Mouse (Mus musculus) c-Kit-negative CD71-positive TER-119-positive erythroid progenitor cells, embryonic 14.5 days (primary cell): ENCODE results near the gene 4931429L15Rik.
"Not testable (repeated sequence)": the region's sequence is repeated elsewhere in the genome, so short reads cannot be mapped to it uniquely, and the experiment has no call there.

Experiments
- DNase-seq: peaks from one replicate; pipeline ENCODE4 v3.0.0-alpha.2; 2013; ENCODE audit warnings: low read depth, low spot score

The 4931429L15Rik gene

DNA sequence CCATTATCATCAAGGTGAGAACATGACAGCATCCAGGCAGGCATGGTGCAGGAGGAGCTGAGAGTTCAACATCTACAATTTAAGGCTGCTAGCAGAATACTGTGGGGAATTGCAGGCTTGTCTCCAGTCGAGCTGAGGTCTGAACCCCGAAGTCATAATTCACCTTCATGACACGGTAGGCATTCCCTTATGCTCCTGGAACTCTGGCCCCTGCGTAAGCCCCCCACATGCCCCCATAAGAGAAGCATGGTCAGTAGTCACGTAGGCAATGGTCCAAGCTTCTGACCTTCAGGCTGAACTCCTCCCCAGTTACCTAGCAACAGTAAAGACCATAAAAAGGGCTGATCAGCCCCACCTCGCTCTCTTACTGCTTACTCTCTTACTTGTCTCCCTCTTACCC is at the start of gene 4931429L15Rik:
TSS of gene 4931429L15Rik (minus strand) at position 101 of the 400 bp plus-strand sequence.
- DNase-seq, result not testable (repeated sequence)

DNA sequence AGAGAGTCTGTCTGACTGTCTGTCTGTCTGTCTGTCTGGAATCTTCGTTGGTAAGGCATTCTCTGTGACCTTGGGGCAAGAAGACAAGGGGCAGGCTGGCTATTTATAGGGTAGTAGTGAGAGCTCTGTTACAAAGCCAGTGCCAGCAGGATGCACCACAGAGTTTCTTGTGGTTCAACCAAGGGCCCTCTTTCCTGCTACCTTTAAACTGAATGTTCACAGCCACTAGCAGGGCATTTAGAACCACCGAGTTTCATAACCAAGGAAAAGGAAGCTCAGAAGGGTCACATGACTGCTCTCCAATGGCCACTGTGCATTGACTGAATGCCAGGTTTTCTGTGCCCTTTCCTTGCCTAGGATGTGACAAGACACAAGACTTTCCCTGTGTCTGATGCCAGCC is 42.7 kb upstream of the 4931429L15Rik start:
- no peak for DNase-seq

DNA sequence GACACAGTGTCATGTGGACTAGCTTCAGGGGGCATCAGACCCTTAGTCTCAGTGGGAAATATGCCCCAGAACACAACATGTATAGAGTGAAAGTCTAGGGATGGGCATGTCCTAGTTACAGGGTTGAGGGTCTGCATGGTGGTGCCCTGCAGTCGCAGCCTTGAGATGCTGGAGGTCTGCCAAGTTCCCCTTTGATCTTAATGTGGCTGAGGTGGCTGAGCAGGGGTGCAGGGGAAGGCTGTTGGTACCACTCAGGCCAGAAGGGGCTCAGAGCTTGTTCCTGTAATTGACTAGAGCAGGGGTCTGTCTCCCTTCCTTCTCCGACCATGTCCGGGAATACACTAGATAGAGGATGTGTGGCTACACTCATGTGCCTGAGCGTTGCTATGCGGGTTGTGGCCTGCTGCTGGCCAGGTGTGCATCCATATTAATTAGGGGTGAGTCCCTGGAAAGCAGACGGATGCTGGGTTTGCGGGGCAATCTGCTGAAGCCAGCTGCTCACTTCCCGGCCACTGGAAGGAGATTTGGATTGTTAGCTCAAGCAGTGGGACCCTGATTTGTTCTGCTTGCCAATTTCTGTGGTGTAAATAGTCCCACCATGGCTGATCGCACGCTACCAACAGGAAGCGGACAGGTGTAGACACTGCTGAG is 41.8 kb upstream of the 4931429L15Rik start:
- DNase-seq, result no peak

DNA sequence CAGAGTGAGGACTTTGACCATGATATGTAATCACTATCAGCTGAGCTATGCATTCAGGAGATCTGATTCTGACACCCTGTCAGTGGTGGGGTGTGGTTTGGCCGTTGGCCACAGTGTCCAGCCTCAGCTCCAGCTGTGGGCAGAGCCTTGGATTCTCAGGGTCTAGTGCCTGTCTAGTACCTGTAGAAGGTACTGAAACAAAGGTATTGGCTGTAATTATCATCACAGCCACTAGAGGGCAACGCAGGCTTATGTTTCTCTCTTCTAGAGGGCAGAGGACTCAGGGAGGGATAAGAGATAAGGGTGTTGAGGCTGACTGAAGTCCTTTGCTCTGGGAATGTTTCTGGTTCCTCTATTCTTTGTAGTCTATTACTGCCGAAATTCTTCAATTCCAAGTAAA is 34.2 kb upstream of the 4931429L15Rik start:
- peak; percentile 37 for DNase-seq

DNA sequence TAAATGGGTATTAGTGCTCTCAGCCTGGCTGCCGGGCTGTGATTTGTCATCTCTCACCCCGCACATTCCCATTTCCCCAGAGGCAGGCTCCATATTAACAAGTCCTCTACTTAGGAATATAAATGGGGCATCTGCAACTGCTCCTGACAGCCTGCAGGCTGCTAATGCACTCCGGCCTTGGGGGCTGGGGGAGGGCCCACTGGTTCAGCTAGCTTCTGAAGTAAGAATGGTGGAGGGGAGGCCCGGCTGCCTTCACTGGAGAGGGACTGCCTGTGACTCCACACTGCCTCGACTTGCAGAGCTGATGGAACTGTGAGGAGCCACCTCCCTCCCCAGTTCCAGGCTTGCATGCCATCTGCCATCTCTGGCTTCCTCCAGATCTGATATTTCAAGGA is 33.5 kb upstream of the 4931429L15Rik start:
- DNase-seq, result no peak

DNA sequence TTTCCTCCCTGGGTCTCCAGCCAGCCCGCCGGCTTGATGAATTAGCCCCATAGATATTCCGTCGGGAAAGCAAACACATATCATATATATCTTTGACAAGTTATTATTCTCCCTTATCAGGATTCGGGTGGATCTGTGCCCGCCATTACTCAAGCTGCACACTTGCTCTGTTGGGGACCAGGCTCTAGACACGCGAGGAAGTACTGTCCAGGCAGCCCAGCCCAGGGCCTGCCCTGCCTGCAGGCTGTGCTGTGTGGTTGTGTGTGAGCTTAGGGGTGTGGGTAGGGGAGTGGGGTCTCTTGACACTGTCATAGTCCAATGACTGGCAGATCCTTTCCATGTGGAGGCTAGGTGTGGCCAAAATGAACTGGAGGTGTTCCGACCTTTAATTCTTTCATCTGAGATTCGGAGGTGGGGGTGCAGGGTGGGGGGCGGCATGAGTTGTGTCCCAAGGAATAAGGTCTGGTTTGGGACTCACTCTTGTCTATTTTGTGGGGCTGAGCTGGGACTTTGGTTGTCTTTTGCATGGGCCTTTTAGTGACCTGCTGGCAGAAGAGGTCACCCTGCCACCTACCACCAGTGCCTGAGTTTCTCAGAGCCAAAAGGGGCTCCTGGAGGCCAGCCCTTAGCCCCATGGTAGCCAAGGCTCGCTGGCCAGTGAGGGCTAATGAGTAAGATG is 33.0 kb upstream of the 4931429L15Rik start:
- no peak for DNase-seq

DNA sequence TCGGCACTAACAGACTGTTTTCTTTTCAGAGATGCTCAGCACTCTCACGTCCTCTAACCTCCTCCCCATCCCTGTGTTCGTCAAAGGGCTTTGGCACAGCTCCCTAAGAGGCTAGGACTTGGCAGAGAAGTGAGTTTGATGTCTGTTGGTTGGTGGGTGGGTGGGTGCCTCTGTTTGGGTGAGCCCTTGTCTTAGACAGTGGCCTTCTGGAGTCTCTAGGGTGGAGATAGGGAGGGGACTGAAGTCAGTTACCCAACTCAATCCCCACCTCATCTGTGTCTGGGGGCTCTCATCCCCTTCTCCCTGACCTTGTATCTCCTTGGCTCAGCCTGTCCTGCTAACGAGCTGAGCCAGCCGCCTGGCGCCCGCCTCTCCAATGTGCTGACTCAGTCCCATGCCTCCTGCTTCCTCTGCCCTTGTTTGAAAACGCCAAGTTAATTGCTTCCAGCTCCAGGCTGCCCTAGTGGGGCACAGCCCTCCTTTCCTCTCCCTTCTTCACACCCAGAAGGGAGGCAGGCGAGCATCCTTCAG is 30.7 kb upstream of the 4931429L15Rik start:
- DNase-seq, result no peak

DNA sequence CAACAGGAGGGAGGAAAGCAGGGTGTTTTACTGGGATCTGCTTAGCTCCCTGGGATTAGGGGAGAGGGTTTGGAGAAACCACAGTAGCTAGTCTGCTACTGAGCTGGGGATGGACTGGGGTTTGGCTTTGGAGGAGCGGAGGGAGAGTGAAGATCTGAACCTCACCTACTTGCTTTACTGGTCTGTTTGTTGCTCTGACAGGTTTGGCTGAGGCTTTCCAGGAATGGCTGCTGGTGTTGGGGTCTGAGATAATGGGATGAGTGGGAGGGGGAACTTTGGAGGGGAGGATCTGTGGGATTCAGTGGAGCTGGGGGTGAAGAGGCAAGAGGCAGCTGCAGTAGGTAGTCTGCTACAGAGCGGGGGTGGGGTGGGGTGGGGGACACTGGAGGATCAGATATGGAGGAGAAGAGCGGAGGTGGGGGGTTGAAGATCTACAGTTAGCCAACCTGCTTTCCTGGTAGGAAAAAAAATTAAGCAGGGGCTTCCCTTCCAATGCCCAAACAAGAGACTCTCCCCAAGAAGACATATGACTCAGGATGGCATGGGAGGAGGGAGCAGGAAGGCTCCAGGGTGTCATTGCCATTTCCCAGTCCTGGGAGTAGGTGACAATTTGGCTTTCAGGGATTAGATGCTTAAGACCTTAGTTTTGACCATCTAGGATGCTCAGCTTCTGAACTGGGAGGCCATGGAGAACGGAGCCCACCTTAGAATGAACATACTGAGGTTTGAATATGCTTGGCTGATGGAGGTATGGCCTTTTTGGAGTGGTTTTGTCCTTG is 26.3 kb upstream of the 4931429L15Rik start:
- no peak for DNase-seq

DNA sequence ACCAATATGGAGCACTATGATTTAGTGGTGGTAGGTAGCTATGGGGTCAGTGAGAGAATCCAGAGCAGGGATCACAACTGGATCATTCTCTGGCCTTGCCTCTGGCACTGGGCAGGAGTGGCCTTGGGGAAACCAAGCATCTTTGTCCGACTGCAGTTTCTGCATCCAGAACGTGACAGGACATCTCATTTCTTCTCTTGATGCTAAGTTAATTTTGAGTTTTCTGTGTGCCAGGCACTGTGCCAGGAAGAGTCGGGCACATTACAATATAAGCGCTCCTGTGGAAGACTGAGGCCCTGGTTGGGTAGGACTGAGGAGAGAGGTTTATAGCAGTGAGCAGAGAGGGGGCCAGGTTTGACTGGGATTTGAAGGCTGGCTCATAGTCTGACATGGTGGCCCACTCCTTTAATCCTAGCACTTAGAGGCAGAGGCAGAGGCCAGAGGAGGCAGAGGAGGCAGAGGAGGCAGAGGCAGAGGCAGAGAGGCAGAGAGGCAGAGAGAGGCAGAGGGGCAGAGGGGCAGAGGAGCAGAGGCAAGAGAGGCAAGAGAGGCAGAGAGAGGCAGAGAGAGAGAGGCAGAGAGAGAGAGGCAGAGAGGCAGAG is 19.4 kb upstream of the 4931429L15Rik start:
- no peak for DNase-seq

DNA sequence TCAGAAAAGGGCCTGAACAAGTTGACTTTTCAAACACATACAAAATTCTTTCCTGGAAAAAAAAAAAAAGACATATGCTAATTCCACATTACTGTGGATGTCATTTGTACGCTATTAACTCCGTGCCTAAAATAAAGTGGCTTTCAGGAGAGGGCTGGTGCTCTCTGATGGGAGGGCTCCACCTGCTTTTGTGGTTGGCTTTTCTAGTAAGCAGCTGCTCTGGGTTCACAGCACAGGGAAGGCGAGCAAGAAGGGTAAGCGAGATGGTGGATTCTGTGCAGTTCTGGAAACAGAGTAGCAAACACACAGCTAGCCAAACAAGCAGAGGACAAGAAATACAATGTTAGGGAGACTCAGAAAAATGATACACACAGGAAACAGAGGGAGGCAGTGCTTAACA is 18.6 kb upstream of the 4931429L15Rik start:
- no peak for DNase-seq

DNA sequence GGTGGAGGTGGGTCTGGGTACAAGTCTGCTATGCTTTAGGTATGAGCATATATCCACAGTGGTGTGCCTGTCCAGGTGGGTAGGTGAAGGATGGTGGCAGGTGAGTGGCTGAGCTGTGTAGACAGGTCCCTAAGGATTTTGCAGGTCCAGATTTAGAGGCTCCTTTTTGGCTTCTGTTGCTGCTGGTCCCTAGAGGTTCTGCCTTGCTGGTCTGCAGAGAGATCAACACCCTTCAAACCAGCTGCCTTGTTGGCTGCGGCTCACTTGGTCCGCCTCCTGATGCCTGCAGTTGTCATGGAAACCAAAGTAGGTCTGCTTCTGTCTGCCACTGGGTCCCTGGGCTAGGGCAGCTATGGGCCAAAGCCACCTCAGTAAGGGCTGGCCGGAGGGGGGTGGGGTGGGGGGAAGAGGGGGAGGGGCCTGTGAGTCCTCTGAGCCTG is 18.1 kb upstream of the 4931429L15Rik start:
- DNase-seq, result no peak

DNA sequence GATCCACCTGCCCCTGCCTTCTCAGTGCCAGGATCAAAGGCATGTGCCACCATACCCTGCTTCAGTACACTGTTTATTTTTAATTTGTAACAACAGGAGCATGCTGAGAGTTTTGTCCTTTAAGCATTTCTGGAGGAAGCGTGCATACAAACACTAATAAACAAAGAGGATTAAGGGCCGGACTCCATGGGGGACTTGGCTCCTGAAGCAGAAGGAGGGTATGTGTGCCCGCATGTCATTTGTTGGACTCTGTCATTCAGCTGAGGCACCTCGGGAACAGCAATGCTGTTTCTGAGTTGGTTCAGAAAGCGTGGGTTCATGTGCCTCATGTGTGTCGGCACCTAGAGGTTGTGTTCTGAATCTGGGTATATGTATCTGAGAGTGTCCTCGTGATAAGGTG is 17.5 kb upstream of the 4931429L15Rik start:
- no peak for DNase-seq

DNA sequence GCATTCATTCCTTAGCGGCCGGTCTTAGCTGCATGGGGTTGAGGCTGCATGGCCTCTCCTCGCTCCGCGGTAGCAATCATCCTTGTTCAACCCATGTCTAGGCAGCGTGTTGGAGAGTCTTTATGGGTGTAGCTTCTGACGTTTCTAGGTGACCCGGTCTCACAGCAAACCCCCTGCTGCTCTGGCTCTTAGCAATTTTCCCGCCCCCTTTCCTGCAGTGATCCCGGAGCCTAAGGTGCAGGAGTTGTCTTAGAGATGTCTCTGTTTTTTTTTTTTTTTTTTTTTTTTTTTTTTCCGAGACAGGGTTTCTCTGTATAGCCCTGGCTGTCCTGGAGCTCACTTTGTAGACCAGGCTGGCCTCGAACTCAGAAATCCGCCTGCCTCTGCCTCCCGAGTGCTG is 16.5 kb upstream of the 4931429L15Rik start:
- DNase-seq, result not testable (repeated sequence)

DNA sequence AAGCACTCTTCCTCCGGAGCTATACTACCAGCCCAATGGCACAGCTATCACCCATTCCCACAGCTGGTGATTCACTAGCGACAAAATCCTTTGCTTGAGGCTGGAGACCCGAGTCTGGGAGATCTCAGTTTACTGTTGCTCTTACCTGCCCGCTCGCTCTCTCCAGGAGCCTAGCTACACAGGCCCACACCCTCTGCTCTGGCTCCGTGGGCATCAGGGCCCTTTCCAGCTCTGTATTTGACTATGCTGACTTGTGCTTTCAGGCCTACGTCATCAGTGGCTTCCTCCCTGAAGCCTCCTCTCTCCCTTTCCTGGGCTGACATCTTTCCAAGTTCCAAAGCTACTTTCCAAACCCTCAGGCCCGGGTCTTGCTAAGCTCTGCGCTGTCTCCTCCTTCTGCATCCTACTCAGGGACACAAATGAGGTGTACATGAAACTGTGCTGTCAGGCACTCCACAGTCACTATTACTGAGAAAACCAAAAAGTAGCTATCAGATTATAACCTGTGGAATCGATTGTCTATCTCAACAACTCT is 15.7 kb upstream of the 4931429L15Rik start:
- DNase-seq, result no peak

DNA sequence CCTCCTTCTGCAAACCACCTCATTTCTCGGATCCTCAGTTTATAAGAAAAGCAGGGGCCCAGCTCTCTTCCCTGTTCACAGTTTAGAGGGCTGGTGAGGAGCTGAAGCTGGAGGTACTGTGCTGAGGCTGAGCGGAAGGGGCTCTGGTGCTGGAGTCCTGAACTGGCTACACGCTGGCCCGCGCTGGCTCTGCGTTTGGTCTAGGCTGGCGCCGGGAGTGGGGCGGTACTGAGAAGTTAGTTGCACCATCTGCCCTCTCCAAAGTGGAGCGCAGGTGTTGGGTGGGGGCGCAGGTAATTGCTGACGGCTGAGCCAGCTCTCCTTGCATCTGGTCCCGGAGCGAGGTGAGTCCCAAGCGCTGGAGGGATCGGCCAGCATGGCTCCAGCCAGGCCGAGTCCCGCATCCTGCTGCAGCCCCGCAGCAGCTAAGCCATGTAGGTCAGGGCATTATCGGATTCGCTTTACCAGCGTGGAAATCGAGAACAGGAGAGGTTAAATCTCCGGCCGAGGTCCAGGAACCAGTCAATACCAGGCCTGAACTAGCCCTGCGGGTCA is 14.8 kb upstream of the 4931429L15Rik start:
- DNase-seq, result no peak

DNA sequence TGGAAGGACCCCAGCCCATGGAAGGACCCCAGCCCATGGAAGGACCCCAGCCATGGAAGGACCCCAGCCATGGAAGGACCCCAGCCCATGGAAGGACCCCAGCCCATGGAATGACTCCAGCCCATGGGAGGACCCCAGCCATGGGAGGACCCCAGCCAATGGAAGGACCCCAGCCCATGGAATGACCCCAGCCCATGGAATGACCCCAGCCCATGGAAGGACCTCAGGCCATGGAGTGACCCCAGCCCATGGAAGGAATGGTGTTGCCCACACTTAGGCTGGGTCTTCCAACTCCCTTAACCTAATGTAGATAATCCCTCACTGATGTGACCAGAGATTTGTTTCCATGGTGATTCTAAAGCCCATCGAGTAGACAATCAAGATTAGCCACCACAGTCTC is 11.5 kb upstream of the 4931429L15Rik start:
- no peak for DNase-seq

DNA sequence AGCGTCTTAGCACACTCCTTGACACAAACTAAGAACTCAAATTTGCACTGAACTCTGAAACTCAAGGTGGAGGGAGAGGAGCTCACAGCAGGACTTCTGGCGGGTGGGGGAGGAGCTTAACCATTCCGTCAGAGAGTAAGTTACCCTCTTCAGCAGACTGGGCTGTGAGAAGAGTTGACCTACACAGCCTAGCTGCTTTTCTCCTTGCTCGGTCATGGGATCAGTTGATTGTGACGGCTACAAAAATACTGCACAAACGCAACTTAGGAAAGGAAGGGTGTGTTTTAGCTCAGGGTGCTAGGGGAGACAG is 10.8 kb upstream of the 4931429L15Rik start:
- no peak for DNase-seq

DNA sequence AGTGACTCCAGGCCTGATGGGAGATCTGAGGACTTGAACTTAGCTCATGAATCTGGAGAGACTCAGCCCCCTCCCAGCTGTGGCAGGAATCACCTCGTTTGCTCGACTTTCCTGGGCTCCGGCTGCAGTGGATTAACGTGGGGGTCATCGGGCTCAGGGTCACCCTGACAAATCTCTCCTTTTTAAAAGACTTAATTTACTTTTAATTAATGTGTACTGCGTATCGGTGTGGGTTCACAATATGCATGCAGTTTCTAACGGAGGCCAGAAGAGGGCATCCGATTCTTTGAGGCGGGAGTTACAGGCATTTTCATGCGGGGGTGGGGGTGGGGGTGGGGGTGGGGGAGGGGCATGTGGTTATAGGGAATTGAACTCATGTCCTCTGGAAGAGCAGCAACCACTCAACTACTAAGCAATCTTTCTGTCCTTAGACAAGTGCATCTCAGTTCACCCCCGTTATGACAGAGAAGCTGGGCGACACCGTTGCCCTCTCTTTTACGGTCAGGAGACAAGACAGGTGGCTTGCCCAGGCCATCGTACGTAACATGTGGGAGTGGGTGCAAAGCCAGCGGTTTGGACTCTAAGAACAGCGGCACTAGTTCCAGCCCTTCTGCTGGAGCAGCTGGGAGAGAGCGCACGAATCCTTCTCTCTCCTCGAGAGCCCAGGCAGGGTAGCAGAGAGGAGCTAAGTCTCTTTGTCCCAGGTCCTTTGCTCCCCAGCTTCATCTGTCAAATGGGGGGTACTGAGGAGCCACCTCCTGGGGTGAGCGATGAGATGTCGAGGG is 10.2 kb upstream of the 4931429L15Rik start:
- DNase-seq, result no peak

DNA sequence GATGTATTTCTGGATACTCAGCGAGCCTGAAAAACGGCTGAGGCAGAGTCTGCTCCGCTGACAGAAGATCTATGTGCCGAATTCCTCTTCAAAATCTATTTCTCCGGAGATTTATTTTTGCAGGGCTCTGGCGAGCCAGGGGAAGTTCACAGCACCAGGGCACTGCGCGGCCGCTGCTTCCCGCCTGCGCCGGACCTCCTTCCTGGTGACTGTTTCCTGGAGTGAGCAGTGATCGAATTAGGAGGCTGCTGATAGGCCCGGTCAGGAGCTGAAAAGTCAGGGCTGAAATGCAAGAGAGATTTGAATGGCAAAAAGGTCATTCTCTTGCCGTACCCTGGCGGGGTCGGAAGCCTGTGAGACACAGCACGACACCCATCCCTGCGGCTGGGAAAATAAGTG is 9.5 kb upstream of the 4931429L15Rik start:
- DNase-seq, result no peak

DNA sequence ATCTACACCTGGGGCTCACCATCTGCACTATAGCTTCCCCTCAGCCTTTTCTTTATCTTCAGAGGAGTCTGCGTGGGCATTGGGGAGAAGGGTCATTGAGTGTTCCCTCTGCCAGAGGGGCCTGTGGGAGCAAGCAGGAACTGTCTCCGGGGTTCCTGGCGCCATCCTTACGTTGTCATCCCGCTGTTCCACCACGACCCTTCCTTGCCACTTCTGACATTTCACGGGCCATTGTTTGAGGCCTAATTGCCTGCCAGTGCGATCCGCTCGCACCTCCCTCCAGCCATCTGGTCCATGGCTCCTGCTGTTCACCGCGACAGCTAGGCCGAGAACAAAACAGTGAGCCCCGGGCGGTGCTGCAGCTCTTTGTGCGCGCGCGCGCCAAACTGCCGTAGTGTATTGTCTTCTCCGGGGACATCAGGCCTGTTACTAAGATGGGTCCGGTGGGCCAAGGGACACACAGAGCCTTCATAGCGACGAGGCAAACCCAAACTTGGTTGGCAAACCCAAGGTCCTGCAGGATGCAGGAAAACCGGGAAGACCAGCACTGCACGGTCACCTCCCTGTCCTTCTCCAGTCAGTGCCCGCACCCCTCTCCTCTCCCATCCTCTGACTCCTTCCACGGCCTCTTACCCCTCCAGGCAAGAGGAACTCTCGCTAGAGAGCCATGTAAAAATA is 8.9 kb upstream of the 4931429L15Rik start:
- DNase-seq, result no peak
